Mouse (Mus musculus): ENCODE measurements at regions not wholly inside any gene's neighbourhood (a gene's known extent, or its start where the extent isn't known, plus 50 kb on each side); places are given as distances from the start of the nearest gene placed in this dataset.
A peak's percentile ranks its signal among the peaks of the same experiment; 100 is the strongest.

- H3K4me1 ChIP-seq (ENCODE audit: control insufficient read depth in 2 of 2, insufficient read depth in 2 of 2, low read length in 2 of 2), result no peaks in the 10 kb centered on the region
- no peaks in the 10 kb centered on the region for H3K36me3 ChIP-seq (ENCODE audit: control insufficient read depth, insufficient read depth, low read length)
- H3K4me2 ChIP-seq (ENCODE audit: low read length), result no peak overlapping the region
- no peaks in the 10 kb centered on the region for H3K9me3 ChIP-seq (ENCODE audit: control insufficient read depth, low read length)
- H3K9ac ChIP-seq (ENCODE audit: low read length), result no peak overlapping the region
- no peak overlapping the region for H3K4me3 ChIP-seq (ENCODE audit: control insufficient read depth in 1 of 2, insufficient read depth in 1 of 2, low read depth in 1 of 2, low read length in 2 of 2)
- no peak overlapping the region for H3K27ac ChIP-seq (replicated peaks in 1 of 2; ENCODE audit: control insufficient read depth in 1 of 2, insufficient read depth in 1 of 2, low read depth in 2 of 2, low read length in 2 of 2)
- 24% methylated on average over 3 of the region's 3 CpGs for WGBS
- H3K27me3 ChIP-seq (ENCODE audit: control insufficient read depth, insufficient read depth, low read length), result no peaks in the 10 kb centered on the region; the same call in 1 of the 2 replicates
- 0 out of 2 replicates have a peak, but pooled peaks have one; percentile 41 for ATAC-seq (ENCODE audit: insufficient number of reproducible peaks, insufficient read depth, low FRiP score, low read depth)
Observed at GRCm38 (mm10) chr6:84514623-84515022, 79.1 kb downstream of the Cyp26b1 start.

GRCm38 (mm10) chr6:84508598-84508997 is 85.1 kb downstream of the Cyp26b1 start:
- H3K27ac ChIP-seq (replicated peaks in 1 of 2; ENCODE audit: control insufficient read depth in 1 of 2, insufficient read depth in 1 of 2, low read depth in 2 of 2, low read length in 2 of 2), result no peak overlapping the region
- 74% methylated on average over 3 of the region's 3 CpGs for WGBS
- H3K36me3 ChIP-seq (ENCODE audit: control insufficient read depth, insufficient read depth, low read length), result no peaks in the 10 kb centered on the region
- ATAC-seq (ENCODE audit: insufficient number of reproducible peaks, insufficient read depth, low FRiP score, low read depth), result no peak
- H3K27me3 ChIP-seq (ENCODE audit: control insufficient read depth, insufficient read depth, low read length), result no peaks in the 10 kb centered on the region
- no peak overlapping the region for H3K9ac ChIP-seq (ENCODE audit: low read length)
- H3K4me1 ChIP-seq (ENCODE audit: control insufficient read depth in 2 of 2, insufficient read depth in 2 of 2, low read length in 2 of 2), result peaks cover 4 to 7% of the 10 kb centered on the region in 2 experiments; a peak in 1 of 4 replicates
- no peak overlapping the region for H3K4me2 ChIP-seq (ENCODE audit: low read length)
- H3K4me3 ChIP-seq (ENCODE audit: control insufficient read depth in 1 of 2, insufficient read depth in 1 of 2, low read depth in 1 of 2, low read length in 2 of 2), result no peak overlapping the region
- H3K9me3 ChIP-seq (ENCODE audit: control insufficient read depth, low read length), result no peaks in the 10 kb centered on the region

- Histone ChIP-seq H3K9me3 (ENCODE audit: control insufficient read depth, low read length) (no peaks in the 10 kb centered on the region), H3K4me1 (ENCODE audit: control insufficient read depth in 2 of 2, insufficient read depth in 2 of 2, low read length in 2 of 2) (peaks cover 4 to 7% of the 10 kb centered on the region in 2 experiments; a peak in 1 of 4 replicates), H3K27ac (replicated peaks in 1 of 2; ENCODE audit: control insufficient read depth in 1 of 2, insufficient read depth in 1 of 2, low read depth in 2 of 2, low read length in 2 of 2) (no peak overlapping the region), H3K4me3 (ENCODE audit: control insufficient read depth in 1 of 2, insufficient read depth in 1 of 2, low read depth in 1 of 2, low read length in 2 of 2) (no peak overlapping the region), H3K36me3 (ENCODE audit: control insufficient read depth, insufficient read depth, low read length) (no peaks in the 10 kb centered on the region), H3K4me2 (ENCODE audit: low read length) (no peak overlapping the region), H3K9ac (ENCODE audit: low read length) (no peak overlapping the region), H3K27me3 (ENCODE audit: control insufficient read depth, insufficient read depth, low read length) (no peaks in the 10 kb centered on the region)
- ATAC-seq (ENCODE audit: insufficient number of reproducible peaks, insufficient read depth, low FRiP score, low read depth), result no peak
- 9% methylated on average over 1 of the region's 1 CpGs for WGBS
Observed at GRCm38 (mm10) chr6:84506675-84507074, 87.0 kb downstream of the Cyp26b1 start.

GRCm38 (mm10) chr6:84500255-84500886 is 93.3 kb downstream of the Cyp26b1 start:
- no peak for ATAC-seq (ENCODE audit: insufficient number of reproducible peaks, insufficient read depth, low FRiP score, low read depth)
- Histone ChIP-seq H3K27ac (replicated peaks in 1 of 2; ENCODE audit: control insufficient read depth in 1 of 2, insufficient read depth in 1 of 2, low read depth in 2 of 2, low read length in 2 of 2) (no peak overlapping the region), H3K9me3 (ENCODE audit: control insufficient read depth, low read length) (no peaks in the 10 kb centered on the region), H3K36me3 (ENCODE audit: control insufficient read depth, insufficient read depth, low read length) (no peaks in the 10 kb centered on the region), H3K4me2 (ENCODE audit: low read length) (no peak overlapping the region), H3K9ac (ENCODE audit: low read length) (no peak overlapping the region), H3K27me3 (ENCODE audit: control insufficient read depth, insufficient read depth, low read length) (no peaks in the 10 kb centered on the region), H3K4me3 (ENCODE audit: control insufficient read depth in 1 of 2, insufficient read depth in 1 of 2, low read depth in 1 of 2, low read length in 2 of 2) (no peak overlapping the region), H3K4me1 (ENCODE audit: control insufficient read depth in 2 of 2, insufficient read depth in 2 of 2, low read length in 2 of 2) (peaks cover 7% of the 10 kb centered on the region in 2 experiments; a peak in 1 of 4 replicates)
- WGBS, result 22% methylated on average over 13 of the region's 13 CpGs

- Histone ChIP-seq H3K9me3 (ENCODE audit: control insufficient read depth, low read length) (no peaks in the 10 kb centered on the region), H3K9ac (ENCODE audit: low read length) (no peak overlapping the region), H3K4me3 (ENCODE audit: control insufficient read depth in 1 of 2, insufficient read depth in 1 of 2, low read depth in 1 of 2, low read length in 2 of 2) (no peak overlapping the region), H3K27me3 (ENCODE audit: control insufficient read depth, insufficient read depth, low read length) (no peaks in the 10 kb centered on the region; the same call in 1 of the 2 replicates), H3K4me2 (ENCODE audit: low read length) (no peak overlapping the region), H3K4me1 (ENCODE audit: control insufficient read depth in 2 of 2, insufficient read depth in 2 of 2, low read length in 2 of 2) (0 out of 4 replicates have a peak, but pooled peaks cover 0 to 3% of the 10 kb centered on the region in 2 experiments), H3K27ac (replicated peaks in 1 of 2; ENCODE audit: control insufficient read depth in 1 of 2, insufficient read depth in 1 of 2, low read depth in 2 of 2, low read length in 2 of 2) (no peak overlapping the region), H3K36me3 (ENCODE audit: control insufficient read depth, insufficient read depth, low read length) (no peaks in the 10 kb centered on the region)
- ATAC-seq (ENCODE audit: insufficient number of reproducible peaks, insufficient read depth, low FRiP score, low read depth), result no peak
- WGBS, result 58% methylated on average over 9 of the region's 9 CpGs
Observed at GRCm38 (mm10) chr6:84498076-84498475, 95.6 kb downstream of the Cyp26b1 start.

- no peak overlapping the region for H3K9ac ChIP-seq (ENCODE audit: low read length)
- no peak overlapping the region for H3K27ac ChIP-seq (replicated peaks in 1 of 2; ENCODE audit: control insufficient read depth in 1 of 2, insufficient read depth in 1 of 2, low read depth in 2 of 2, low read length in 2 of 2)
- H3K9me3 ChIP-seq (ENCODE audit: control insufficient read depth, low read length), result no peaks in the 10 kb centered on the region
- no peak for ATAC-seq (ENCODE audit: insufficient number of reproducible peaks, insufficient read depth, low FRiP score, low read depth)
- H3K4me2 ChIP-seq (ENCODE audit: low read length), result no peak overlapping the region
- H3K27me3 ChIP-seq (ENCODE audit: control insufficient read depth, insufficient read depth, low read length), result no peaks in the 10 kb centered on the region; the same call in 1 of the 2 replicates
- 57% methylated on average over 6 of the region's 6 CpGs for WGBS
- no peaks in the 10 kb centered on the region for H3K4me1 ChIP-seq (ENCODE audit: control insufficient read depth in 2 of 2, insufficient read depth in 2 of 2, low read length in 2 of 2)
- no peaks in the 10 kb centered on the region for H3K36me3 ChIP-seq (ENCODE audit: control insufficient read depth, insufficient read depth, low read length)
- H3K4me3 ChIP-seq (ENCODE audit: control insufficient read depth in 1 of 2, insufficient read depth in 1 of 2, low read depth in 1 of 2, low read length in 2 of 2), result no peak overlapping the region
Observed at GRCm38 (mm10) chr6:84493676-84494075, 100.0 kb downstream of the Cyp26b1 start.

GRCm38 (mm10) chr6:84493169-84493568 is 100.5 kb downstream of the Cyp26b1 start:
- H3K27ac ChIP-seq (replicated peaks in 1 of 2; ENCODE audit: control insufficient read depth in 1 of 2, insufficient read depth in 1 of 2, low read depth in 2 of 2, low read length in 2 of 2), result no peak overlapping the region
- H3K36me3 ChIP-seq (ENCODE audit: control insufficient read depth, insufficient read depth, low read length), result no peaks in the 10 kb centered on the region
- no peaks in the 10 kb centered on the region for H3K4me1 ChIP-seq (ENCODE audit: control insufficient read depth in 2 of 2, insufficient read depth in 2 of 2, low read length in 2 of 2)
- no peak for ATAC-seq (ENCODE audit: insufficient number of reproducible peaks, insufficient read depth, low FRiP score, low read depth)
- H3K4me2 ChIP-seq (ENCODE audit: low read length), result no peak overlapping the region
- no peak overlapping the region for H3K9ac ChIP-seq (ENCODE audit: low read length)
- no peaks in the 10 kb centered on the region; the same call in 1 of the 2 replicates for H3K27me3 ChIP-seq (ENCODE audit: control insufficient read depth, insufficient read depth, low read length)
- H3K4me3 ChIP-seq (ENCODE audit: control insufficient read depth in 1 of 2, insufficient read depth in 1 of 2, low read depth in 1 of 2, low read length in 2 of 2), result no peak overlapping the region
- 76% methylated on average over 8 of the region's 8 CpGs for WGBS
- no peaks in the 10 kb centered on the region for H3K9me3 ChIP-seq (ENCODE audit: control insufficient read depth, low read length)

GRCm38 (mm10) chr6:84492594-84492993 is 101.1 kb downstream of the Cyp26b1 start:
- Histone ChIP-seq H3K4me3 (ENCODE audit: control insufficient read depth in 1 of 2, insufficient read depth in 1 of 2, low read depth in 1 of 2, low read length in 2 of 2) (no peak overlapping the region), H3K9me3 (ENCODE audit: control insufficient read depth, low read length) (no peaks in the 10 kb centered on the region), H3K9ac (ENCODE audit: low read length) (no peak overlapping the region), H3K4me2 (ENCODE audit: low read length) (no peak overlapping the region), H3K27ac (replicated peaks in 1 of 2; ENCODE audit: control insufficient read depth in 1 of 2, insufficient read depth in 1 of 2, low read depth in 2 of 2, low read length in 2 of 2) (no peak overlapping the region), H3K36me3 (ENCODE audit: control insufficient read depth, insufficient read depth, low read length) (no peaks in the 10 kb centered on the region), H3K4me1 (ENCODE audit: control insufficient read depth in 2 of 2, insufficient read depth in 2 of 2, low read length in 2 of 2) (no peaks in the 10 kb centered on the region), H3K27me3 (ENCODE audit: control insufficient read depth, insufficient read depth, low read length) (no peaks in the 10 kb centered on the region; the same call in 1 of the 2 replicates)
- 92% methylated on average over 2 of the region's 2 CpGs for WGBS
- no peak for ATAC-seq (ENCODE audit: insufficient number of reproducible peaks, insufficient read depth, low FRiP score, low read depth)
